Mouse (Mus musculus) kidney, adult 2 months (tissue): ENCODE measurements around the gene Asb11.

Experiments
- CTCF ChIP-seq: fragments of 200-500 bp; conservative IDR thresholded peaks from 2 replicates; pipeline ENCODE4 v1.5.1; 2011; ENCODE audit warnings: low read depth, mild to moderate bottlenecking, control low read depth, low read length, moderate library complexity, mixed read lengths; ENCODE audit not compliant: insufficient read depth, insufficient read length
- POLR2A ChIP-seq: fragments of 200-500 bp; IDR thresholded peaks from one replicate; pipeline ENCODE4 v1.6.1; 2011; ENCODE audit warnings: low read depth, low read length, control low read depth

DNA sequence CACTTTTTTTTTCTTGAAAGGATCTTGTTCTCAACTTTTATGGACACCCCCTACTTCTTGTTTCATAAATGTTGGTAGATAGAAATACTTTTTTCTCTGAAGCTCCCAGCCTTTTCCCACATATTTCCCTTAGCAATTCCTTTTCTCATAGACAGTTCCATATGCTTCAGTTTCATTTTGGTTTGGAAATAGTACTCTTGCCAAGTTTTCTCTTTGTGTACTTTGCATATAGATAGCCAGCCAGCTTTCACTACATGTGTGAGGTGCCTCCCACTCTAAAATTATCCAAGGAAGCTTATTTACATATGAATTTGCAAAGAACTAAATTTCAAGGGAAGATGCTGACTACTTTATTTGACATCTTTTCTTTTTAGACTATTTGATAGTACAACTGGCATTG, 18.8 kb upstream of the Asb11 start:
- TF ChIP-seq CTCF = no peak
- TF ChIP-seq POLR2A = no peak
